ENCODE assay signal across 24 mouse cellular contexts in genomic region chr4:73718761-73719160, GRCm38 (mm10). TPM values are rescaled to one million over a fixed set of nuclear protein-coding genes. Genes with fewer than 3 reads are reported as not detected.
"Had no signal": no experiment of that assay in that cellular context is flagged by ENCODE, and none has a peak within 500 bp of the region (broad histone marks: within the 10 kb centered on the region; RNA-seq: fewer than 3 reads in every experiment).

No protein-coding gene starts in this region.

- H3K4me2 ChIP-seq: neural tube, embryonic 13.5 days; neural tube, embryonic 15.5 days; stomach, embryonic 15.5 days had no signal

- DNase-seq: retina, postnatal 1 day; right cerebral cortex, adult 18-20 months; right cerebral cortex, postnatal 14 days; right cerebral cortex, postnatal 25 days; right cerebral cortex, postnatal 4 days; spleen, adult 18-20 months; thymus, adult 18-20 months; thymus, adult 2 months; thymus, postnatal 14 days; thymus, postnatal 25 days; thymus, postnatal 36 days; thymus, postnatal 4 days had no signal

- H3K4me3 ChIP-seq: neural tube, embryonic 13.5 days; neural tube, embryonic 15.5 days; stomach, embryonic 15.5 days had no signal

- H3K9ac ChIP-seq: neural tube, embryonic 13.5 days; neural tube, embryonic 15.5 days; stomach, embryonic 15.5 days had no signal

- H3K27ac ChIP-seq: neural tube, embryonic 13.5 days; neural tube, embryonic 15.5 days; stomach, embryonic 15.5 days; stomach, postnatal 0 days had no signal

- H3K4me1 ChIP-seq: neural tube, embryonic 13.5 days; neural tube, embryonic 15.5 days; stomach, embryonic 15.5 days had no signal

- H3K27me3 ChIP-seq: neural tube, embryonic 13.5 days; neural tube, embryonic 15.5 days; stomach, embryonic 15.5 days had no signal

- H3K36me3 ChIP-seq: neural tube, embryonic 13.5 days; neural tube, embryonic 15.5 days; stomach, embryonic 15.5 days had no signal

- H3K9me3 ChIP-seq: neural tube, embryonic 13.5 days; neural tube, embryonic 15.5 days; stomach, embryonic 15.5 days had no signal

RNA-seq across cellular contexts. Expression of gene Gm428, which starts 35.4 kb away (rescaled TPM):
- polyA plus RNA-seq: neural tube, embryonic 13.5 days; neural tube, embryonic 14.5 days; neural tube, embryonic 15.5 days; small intestine, adult 2 months; spleen, adult 2 months; stomach, embryonic 14.5 days; stomach, embryonic 15.5 days; stomach, embryonic 16.5 days; stomach, postnatal 0 days; testis, adult 2 months; thymus, adult 2 months; thymus, postnatal 0 days; urinary bladder, adult 2 months had no signal

RNA-seq across cellular contexts. Expression of gene Gm11239, which starts 50.6 kb away (rescaled TPM):
- polyA plus RNA-seq: neural tube, embryonic 13.5 days; neural tube, embryonic 14.5 days; neural tube, embryonic 15.5 days; small intestine, adult 2 months; spleen, adult 2 months; stomach, embryonic 14.5 days; stomach, embryonic 15.5 days; stomach, embryonic 16.5 days; stomach, postnatal 0 days; testis, adult 2 months; thymus, adult 2 months; thymus, postnatal 0 days; urinary bladder, adult 2 months had no signal
